Mouse (Mus musculus) lung, adult 2 months (tissue): ENCODE measurements at regions not wholly inside any gene's neighbourhood (a gene's known extent, or its start where the extent isn't known, plus 50 kb on each side); places are given as distances from the start of the nearest gene placed in this dataset.

ENCODE experiments used
- CTCF ChIP-seq: fragments of 200-500 bp; IDR thresholded peaks from 2 replicates; pipeline ENCODE4 v1.5.1; 2011; ENCODE audit warnings: mild to moderate bottlenecking, low read length, control low read depth; ENCODE audit not compliant: insufficient read depth
- POLR2A ChIP-seq: fragments of 200-500 bp; IDR thresholded peaks from 2 replicates; pipeline ENCODE4 v1.6.1; 2011; ENCODE audit warnings: low read depth, mild to moderate bottlenecking, control low read depth, low read length, borderline replicate concordance; ENCODE audit errors: extremely low read depth

DNA sequence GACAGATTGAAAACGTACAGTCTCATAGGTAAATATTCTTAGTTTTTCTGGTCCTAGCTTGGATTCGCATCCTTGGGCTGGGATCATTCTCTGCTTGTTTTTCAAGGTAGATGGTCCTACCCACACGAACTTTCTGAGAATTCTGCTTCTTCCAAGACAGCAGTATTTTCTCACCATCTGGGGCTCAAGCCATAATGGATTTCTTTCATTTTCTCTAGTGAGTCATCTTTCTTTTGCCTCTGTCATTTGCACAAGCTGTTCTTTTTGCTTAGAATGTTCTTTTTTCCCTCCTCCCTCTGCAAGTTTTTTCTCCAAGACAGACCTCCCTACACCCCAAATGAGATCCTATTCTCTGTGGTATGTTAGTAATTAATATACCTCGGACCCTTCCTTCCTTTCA is 132.5 kb downstream of the Pah start:
- TF ChIP-seq POLR2A = no peak
- no peak for TF ChIP-seq CTCF
